Mouse (Mus musculus) ES-CJ7 (cell line): ENCODE results near the gene Dcaf6.

Experiments
- DNase-seq: peaks from one replicate; pipeline ENCODE4 v3.0.0; 2011; ENCODE audit warnings: low read depth, low spot score

Gene Dcaf6

DNA sequence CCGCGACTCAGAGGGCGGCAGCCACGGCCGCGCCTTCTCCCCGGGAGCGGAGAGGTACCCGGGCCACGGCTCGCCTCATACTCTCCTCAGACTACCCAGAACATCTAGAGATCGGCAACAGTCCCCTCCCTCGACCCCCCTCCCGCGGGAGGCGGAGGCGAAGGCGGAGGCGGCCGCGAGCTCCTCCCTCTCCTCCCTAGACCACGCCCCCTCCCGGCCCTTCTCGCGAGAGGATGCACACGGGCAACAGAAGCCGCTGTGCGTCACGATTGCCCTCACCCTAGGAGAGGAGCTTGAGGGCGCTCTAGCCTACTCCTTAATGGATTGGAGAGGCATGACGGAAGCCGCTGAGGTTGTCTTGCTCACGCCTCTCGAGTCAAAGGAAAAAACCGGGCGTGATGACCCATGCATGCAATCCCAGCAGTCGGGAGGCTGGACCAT lies at the start of gene Dcaf6, which contains the start of gene Mpc2:
TSS of gene Dcaf6 (minus strand) at position 116 of the 441 bp plus-strand sequence.
TSS of gene Mpc2 (plus strand) at position 278 of the 441 bp plus-strand sequence.
- peak; percentile 99 for DNase-seq

DNA sequence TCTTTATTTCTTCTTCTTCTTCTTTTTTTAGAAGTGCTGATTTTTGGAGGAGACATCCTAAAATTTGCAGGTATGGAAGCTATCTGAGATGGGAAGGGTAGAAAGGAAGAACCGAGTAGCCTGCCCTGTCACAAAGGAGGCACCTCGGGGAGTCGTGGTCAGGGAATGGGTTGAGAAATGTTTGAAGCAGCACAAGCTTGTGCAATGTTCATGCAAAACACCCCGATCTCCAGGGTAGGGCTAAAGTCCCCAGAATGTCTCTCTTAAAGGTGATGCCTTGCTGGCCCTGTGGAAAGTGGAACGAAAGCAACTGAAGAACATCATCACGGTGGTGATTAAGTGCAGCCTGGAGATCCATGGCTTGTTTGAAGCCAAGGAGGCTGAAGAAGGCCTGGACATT lies 46.0 kb upstream of the Dcaf6 start:
- DNase-seq: no peak

GRCm38 (mm10) chr1:165503307-165504024 lies 43.2 kb upstream of the Dcaf6 start:
- no peak for DNase-seq

DNA sequence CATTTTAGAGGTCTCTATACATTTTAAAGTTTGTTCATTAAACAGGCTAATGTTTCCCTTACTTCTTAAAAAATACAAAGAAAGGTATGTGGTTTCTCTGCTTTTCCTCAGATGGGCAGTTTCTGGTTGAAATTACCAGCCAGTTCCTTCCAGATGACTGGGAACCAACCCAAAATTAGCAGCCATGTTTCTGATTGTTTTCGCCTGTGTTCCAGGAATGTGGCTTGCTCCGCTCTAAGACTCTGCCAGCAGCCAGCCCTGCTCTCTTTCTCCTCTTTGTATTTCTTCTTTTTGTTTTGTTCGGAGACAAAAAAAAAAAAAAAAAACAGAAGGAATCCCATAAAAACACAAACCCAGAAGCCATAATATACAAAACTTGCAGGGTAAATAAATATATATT lies 38.6 kb upstream of the Dcaf6 start:
- DNase-seq: no peak

- DNase-seq: no peak
These were observed 28.9 kb upstream of the Dcaf6 start for GRCm38 (mm10) chr1:165489197-165489596.

DNA sequence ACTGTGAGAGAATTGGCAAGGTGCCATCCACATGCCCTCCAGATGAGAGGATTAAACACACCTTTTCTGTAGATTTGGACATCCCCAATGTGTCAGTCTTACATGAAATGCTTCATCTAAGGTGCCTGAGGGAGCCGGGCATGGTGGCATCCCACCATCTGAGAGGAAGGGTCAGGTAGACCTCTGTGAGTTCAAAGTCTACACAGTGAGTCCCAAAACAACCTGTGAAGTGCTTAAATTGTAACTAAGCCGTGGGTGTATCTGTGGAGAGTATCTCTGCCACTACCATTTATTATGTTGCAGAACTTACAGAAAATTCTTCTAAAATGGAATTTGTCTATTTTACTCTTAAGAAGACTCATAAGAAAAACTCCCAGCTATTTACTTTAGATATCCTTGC lies 25.8 kb upstream of the Dcaf6 start:
- DNase-seq: no peak

DNA sequence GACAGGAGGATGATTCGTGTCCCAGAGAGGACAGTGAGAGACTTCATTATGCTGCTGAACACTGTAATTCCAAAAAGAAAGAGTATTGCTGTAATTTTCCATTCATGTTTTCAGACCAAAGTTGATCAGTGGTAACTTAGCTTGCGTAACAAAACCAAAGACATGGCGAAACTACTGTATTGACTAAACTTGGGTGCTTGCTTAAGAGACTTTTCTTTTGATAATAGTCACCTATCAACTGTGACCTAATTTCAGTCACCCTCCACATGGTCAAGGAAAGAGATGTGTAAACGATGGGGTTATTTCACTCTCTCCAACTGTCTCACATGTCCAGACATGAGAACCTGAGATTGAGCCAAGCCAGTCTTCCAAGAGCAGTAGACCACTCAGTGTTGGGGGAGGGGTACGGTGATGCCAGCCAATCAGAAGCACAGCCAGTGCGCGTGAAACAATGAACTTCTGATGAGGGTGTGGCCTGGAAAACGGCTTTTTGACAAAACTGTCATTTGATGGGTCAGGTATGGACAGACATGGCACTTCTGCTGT lies 24.5 kb upstream of the Dcaf6 start, which contains the start of gene Adcy10:
TSS of gene Adcy10 (plus strand) at position 496 of the 546 bp plus-strand sequence.
- peak; percentile 4 for DNase-seq

DNA sequence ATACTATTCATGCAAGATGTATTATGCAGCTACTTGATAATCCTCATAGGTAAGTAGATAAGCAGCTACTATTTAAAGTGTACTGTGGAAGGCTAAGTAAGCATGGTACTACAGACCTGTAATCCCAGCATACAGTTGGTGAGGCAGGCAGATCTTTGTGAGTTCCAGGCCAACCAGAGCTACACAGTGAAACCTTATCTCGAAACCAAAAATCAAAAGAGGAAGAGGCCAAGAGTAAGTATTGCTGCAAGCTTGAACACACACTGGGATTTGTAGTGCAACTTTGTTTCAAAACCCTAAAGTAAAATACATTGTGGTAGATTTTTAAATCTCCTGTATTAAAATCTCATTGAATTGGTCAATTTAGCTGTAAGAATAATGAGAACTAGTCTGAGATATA lies 11.2 kb upstream of the Dcaf6 start:
- DNase-seq: no peak

DNA sequence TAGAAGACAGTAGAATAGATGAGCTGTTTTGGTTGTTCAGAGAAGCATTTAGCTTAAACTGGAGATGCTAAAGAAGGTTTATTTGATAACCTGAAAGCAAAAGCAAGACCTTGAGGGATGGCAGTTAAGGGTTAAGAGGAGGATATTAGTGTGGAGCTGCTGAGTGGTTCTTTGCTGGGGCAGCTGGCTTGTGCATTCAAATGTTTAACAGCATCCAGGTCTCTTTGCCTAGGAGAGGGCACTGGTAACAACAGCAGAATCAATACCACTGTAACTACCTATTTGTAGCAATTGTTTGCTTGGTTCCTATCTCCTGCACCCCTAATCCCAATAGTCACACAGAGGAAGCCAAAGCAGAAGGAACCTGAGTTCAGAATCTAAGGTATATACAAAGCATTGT lies 9.4 kb upstream of the Dcaf6 start:
- DNase-seq: no peak

GRCm38 (mm10) chr1:165468971-165469370 lies 8.7 kb upstream of the Dcaf6 start:
- DNase-seq: no peak

GRCm38 (mm10) chr1:165464574-165464973 lies 4.3 kb upstream of the Dcaf6 start:
- DNase-seq: no peak

- DNase-seq: no peak
These were observed 2.6 kb upstream of the Dcaf6 start for GRCm38 (mm10) chr1:165462861-165463260.

- DNase-seq: peak; percentile 34
These were observed 1.4 kb upstream of the Dcaf6 start for GRCm38 (mm10) chr1:165461681-165462080.

- DNase-seq: peak; percentile 100
These were observed 614 bp upstream of the Dcaf6 start for GRCm38 (mm10) chr1:165460801-165461377.

DNA sequence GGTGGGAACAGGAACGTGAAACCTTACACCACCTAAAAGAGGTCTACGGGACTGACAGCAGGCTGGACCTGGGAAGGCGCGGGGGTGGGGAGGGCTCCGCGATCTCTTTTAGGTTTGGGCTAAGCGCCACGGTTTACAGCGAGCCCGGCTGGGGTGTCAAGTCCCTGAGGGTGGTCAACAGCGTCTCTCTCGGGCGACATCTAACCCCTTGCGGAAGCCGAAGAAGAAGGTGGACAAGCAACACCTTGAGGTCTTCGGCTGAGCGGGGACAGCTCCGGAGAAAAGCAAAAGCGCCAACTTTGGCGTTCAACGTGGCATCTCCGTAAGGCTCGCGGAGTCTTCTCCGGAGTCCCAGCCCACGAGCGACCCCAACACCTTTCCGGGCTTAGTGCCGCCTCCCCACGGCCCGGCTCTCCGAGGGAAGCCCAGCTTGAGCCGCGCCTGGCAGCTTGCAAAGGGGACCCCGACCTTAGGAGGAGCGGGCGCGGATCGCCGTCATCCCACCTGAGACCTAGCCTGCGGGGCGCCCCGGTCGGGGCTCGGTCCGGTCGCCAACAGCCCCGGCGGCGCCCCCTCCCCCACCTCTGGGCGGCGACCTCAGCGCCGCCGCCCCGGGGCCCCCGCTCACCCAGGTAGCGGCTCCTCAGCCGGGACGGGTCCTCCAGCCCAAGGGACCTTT lies 633 bp downstream of the Dcaf6 start:
- DNase-seq: peak; percentile 58

GRCm38 (mm10) chr1:165459041-165459502 lies 1.2 kb downstream of the Dcaf6 start:
- no peak for DNase-seq

DNA sequence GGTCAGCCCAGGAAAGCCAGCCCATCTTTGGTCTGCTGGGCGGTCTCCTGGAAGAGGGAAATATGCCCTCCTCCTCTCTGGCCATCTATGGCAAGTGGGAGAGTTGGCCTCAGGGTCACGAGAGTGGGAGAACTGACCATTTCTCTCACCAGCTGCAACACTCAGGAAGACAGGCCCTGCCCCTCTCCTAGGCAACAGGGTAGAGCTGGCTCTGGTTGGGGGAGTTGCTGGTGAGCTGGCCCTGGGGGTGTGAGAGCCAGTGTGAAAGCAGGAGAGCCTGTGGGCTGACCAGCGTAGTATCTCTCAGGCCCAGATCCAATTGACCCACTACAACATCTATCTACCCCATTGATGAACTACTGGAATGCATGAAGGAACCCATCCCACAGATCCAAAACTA lies 18.6 kb downstream of the Dcaf6 start:
- DNase-seq: no peak

DNA sequence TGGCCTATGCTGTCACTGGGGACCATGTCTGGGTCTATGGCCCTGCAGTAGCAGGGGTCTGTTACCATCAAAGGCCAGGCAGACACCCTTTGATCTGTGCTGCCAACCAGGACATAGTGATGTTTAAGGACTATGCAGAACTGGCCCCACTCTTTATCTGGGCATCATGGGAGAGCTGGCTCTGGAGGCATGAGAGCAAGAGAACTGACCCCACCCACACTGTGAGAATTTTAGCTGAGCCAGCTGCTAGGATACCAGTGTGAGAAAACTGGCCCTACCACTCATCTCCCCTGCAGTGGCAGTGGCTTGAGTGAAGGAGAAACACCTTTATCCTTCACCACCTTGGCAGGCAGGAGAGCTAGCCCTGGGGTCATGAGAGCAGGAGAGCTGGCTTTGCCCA lies 19.1 kb downstream of the Dcaf6 start:
- DNase-seq: no peak

GRCm38 (mm10) chr1:165440788-165441187 lies 19.5 kb downstream of the Dcaf6 start:
- no peak for DNase-seq

DNA sequence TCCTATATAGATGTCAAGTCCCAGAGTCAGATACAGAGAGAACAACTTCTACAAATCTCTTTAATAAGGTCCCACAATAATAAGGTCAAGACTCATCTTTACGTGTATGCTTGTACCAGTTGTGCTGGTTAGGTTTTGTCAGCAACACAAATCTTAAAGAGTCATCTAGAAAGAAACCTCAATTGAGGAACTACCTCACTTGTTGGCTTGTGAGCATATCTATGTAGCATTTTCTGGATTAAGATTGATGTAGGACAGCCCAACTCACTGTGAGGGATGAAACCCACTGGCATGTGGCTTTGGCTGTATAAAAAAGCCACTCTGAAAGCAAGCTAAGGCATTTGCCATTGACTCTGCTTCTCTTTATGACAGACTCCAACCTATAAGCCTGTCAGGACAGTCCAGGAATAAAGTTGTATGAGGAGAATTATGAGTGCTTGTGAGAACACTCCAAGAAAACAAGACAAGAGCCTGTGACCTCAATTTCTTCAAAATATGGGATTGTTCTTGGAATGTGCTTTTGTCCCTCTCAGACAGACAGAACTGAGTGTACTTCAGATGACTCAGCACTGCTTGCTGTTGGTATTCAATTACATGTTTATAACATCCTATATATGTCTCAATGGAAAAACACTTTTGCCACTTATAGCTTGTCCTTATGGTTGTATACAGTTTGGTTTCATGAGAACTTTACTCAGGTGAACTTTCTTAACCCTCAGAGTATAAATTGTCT lies 21.8 kb downstream of the Dcaf6 start:
- no peak for DNase-seq

- DNase-seq: no peak
These were observed 27.4 kb downstream of the Dcaf6 start for GRCm38 (mm10) chr1:165432883-165433282.

GRCm38 (mm10) chr1:165426254-165426653 lies 34.0 kb downstream of the Dcaf6 start:
- DNase-seq: no peak
